Mouse (Mus musculus) lung, embryonic 16.5 days (tissue): ENCODE results near the gene Arap1. TPM values are rescaled to one million over a fixed set of nuclear protein-coding genes. Genes with fewer than 3 reads are reported as not detected.

Source experiments
- ATAC-seq: fragments of 200-750 bp; cut with Nextera tagmentation; 2 replicates; pipeline ENCODE4 v1.8.0; 2017; ENCODE audit warnings: low read depth, mild to moderate bottlenecking, moderate library complexity
- H3K27ac ChIP-seq: fragments of 300-500 bp; sonication (generic); 2 replicates; pipeline ENCODE4 v1.5.1; 2014; ENCODE audit warnings: mild to moderate bottlenecking, control low read depth, low read length
- H3K27me3 ChIP-seq: fragments of 300-500 bp; sonication (generic); 2 replicates; pipeline ENCODE4 v1.6.1; 2014; ENCODE audit warnings: low read depth, low read length, mixed read lengths; ENCODE audit not compliant: control insufficient read depth, insufficient read depth
- H3K36me3 ChIP-seq: fragments of 300-500 bp; sonication (generic); 2 replicates; pipeline ENCODE4 v1.6.1; 2014; ENCODE audit warnings: low read length; ENCODE audit not compliant: control insufficient read depth, insufficient read depth
- H3K4me1 ChIP-seq: fragments of 300-500 bp; sonication (generic); replicated peaks from 2 replicates; pipeline ENCODE4 v1.6.1; 2014; ENCODE audit warnings: low read length, mixed read lengths; ENCODE audit not compliant: control insufficient read depth, insufficient read depth
- H3K4me2 ChIP-seq: fragments of 300-500 bp; sonication (generic); 2 replicates; pipeline ENCODE4 v1.6.1; 2014; ENCODE audit warnings: low read depth, low read length, control low read depth
- H3K4me3 ChIP-seq: fragments of 300-500 bp; sonication (generic); 2 replicates; pipeline ENCODE4 v1.5.1; 2014; ENCODE audit warnings: mild to moderate bottlenecking, low read length, control low read depth
- H3K9ac ChIP-seq: fragments of 300-500 bp; sonication (generic); 2 replicates; pipeline ENCODE4 v1.6.1; 2014; ENCODE audit warnings: low read length, control low read depth
- H3K9me3 ChIP-seq: fragments of 300-500 bp; sonication (generic); 2 replicates; pipeline ENCODE4 v1.6.1; 2016; ENCODE audit warnings: low read length; ENCODE audit not compliant: control insufficient read depth
- WGBS: fragments of 180-500 bp; shearing (Covaris S2); extraction: QIAGEN DNeasy Blood & Tissue Kit; methylation state at CpG from one replicate; pipeline ENCODE4 v1.1.7; 2014; 5-methylcytosine and 5-hydroxymethylcytosine counted together
- polyA plus RNA-seq: library from polyadenylated mRNA; unstranded; fragments of >200 nt; fragmentation: Nextera tagmentation; extraction: Ambion mirVana; gene quantifications from 2 replicates; pipeline ENCODE4 v1.2.1, GENCODE M21; 2015

Arap1 gene
- polyA plus RNA-seq, 1 experiment from 2014 or later: 118 TPM

DNA sequence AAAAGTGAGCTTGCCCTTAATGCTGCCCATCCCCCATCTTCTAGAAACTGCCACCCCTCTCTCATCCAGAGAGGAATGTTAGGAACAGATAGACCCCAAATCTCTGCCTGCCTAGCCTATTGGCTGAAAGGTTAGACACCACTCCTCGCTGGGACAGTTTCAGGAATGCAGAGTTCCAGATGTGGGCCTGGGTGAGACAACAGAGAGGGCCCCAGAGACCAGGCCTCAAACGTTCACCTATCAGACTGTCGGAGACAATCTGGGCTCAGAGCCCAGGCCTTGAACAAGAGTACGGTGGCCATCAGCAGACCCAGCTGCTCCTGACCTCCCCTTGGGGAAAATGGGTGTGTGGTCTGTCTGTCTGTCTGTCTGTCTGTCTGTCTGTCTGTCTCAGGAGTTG, 45.1 kb downstream of the Arap1 start:
- Histone ChIP-seq H3K4me2 (peak overlapping the region; percentile 35), H3K36me3 (peaks cover 21% of the 10 kb centered on the region), H3K4me3 (no peak overlapping the region), H3K9ac (no peak overlapping the region; the same call in 1 of the 2 replicates), H3K27me3 (no peaks in the 10 kb centered on the region), H3K27ac (peak overlapping the region; percentile 99), H3K4me1 (peaks cover 41% of the 10 kb centered on the region), H3K9me3 (no peaks in the 10 kb centered on the region)
- ATAC-seq: peak; percentile 3; the same call in 1 of the 2 replicates
- WGBS: 40% methylated on average over 4 of the region's 4 CpGs

DNA sequence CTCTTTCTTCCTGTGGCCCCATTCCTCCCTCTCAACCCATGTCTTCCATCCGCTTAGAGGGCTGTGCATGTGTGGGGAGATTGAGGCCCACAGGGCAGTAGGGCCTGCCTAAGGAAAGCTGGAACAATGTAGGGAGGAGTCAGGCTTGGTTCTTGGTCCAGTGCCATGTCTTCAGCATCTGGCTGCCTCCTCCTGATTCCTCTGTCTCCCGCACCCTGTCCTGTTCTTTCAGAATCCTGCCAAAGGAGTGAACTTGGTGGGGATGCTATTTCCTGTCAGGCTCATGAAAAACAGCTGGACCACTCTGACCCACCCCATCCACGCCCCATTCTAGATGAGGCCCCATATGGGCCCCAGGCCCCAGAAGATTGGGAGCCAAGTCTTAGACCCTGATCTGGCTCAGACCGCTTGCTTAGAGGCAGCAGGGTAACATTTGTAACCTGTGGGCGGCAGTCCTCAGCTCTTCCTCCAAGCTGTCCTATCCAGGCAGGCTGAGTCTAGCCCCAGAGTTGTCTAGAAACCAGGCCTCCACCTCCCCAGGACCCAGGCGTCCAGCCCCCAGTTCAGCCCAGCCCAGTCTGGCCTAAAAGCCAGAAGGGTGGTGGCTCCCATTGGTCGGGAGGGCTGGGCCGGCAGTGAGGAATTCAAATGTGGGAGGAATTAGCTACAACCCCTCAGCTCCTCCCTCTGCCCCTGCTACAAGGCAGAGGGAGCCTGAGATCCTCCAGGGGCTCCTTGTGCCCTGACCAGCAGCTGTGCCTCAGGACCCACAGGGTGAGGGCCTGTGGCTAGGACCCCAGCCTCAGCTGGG, 46.0 kb downstream of the Arap1 start:
- 25% methylated on average over 8 of the region's 8 CpGs for WGBS
- peaks cover 41% of the 10 kb centered on the region for H3K4me1 ChIP-seq

DNA sequence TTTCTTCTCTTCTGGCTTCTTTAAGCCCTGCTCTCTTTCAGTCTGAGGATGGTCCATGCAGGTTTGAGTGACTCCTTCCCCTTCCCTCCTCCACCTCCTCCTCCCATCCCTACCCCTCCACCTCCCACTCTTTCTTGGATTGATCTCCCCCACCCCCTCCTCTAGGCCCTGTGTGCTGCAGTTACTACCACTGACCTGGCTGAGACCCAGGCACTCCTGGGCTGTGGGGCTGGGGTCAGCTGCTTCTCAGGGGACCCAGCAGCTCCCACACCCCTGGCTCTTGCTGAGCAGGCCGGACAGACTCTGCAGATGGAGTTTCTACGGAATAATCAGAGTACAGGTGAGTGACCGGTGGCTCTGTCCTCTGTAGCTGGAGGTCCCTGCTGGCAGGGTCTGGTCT, 46.7 kb downstream of the Arap1 start:
- no peaks in the 10 kb centered on the region for H3K9me3 ChIP-seq
- H3K36me3 ChIP-seq: peaks cover 23% of the 10 kb centered on the region
- peak overlapping the region; percentile 99 for H3K27ac ChIP-seq
- ATAC-seq: no peak
- peak overlapping the region; percentile 67 for H3K4me2 ChIP-seq
- 55% methylated on average over 3 of the region's 3 CpGs for WGBS
- H3K4me1 ChIP-seq: peaks cover 41% of the 10 kb centered on the region
- H3K9ac ChIP-seq: peak overlapping the region; percentile 68
- H3K4me3 ChIP-seq: peak overlapping the region; percentile 46
- no peaks in the 10 kb centered on the region for H3K27me3 ChIP-seq

More for the DNA sequence above, 46.0 kb downstream of the Arap1 start:
- no peaks in the 10 kb centered on the region for H3K27me3 ChIP-seq
- peaks cover 25% of the 10 kb centered on the region for H3K36me3 ChIP-seq
- H3K9me3 ChIP-seq: no peaks in the 10 kb centered on the region
- peak overlapping the region; percentile 46 for H3K4me3 ChIP-seq
- peak overlapping the region; percentile 68 for H3K9ac ChIP-seq
- H3K4me2 ChIP-seq: peak overlapping the region; percentile 67
- peak overlapping the region; percentile 99 for H3K27ac ChIP-seq
- ATAC-seq: peak; percentile 88

DNA sequence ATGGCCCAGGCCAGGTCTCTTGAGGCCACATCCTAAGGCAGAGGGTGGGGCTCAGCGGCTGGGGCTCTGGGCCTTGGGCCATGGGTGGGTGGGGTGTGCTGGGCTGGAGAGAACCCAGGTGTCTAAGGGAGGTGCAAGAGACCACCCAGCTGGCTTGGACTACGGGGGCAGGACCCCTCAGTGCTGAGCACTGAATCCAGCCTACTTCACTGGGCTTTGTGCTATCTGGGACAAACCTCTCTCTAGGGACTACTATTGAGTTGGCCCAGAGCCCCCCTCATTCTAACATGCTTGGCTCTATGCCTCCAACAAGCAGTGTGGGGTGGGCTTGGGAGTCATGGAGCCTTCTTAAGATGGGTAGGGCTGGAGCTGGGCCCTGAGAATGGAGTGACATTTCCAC, 47.6 kb downstream of the Arap1 start:
- Histone ChIP-seq H3K9ac (peak overlapping the region; percentile 68), H3K27me3 (no peaks in the 10 kb centered on the region), H3K9me3 (no peaks in the 10 kb centered on the region), H3K27ac (peak overlapping the region; percentile 99), H3K4me3 (peak overlapping the region; percentile 46), H3K36me3 (peaks cover 20% of the 10 kb centered on the region), H3K4me2 (peak overlapping the region; percentile 67), H3K4me1 (peaks cover 39% of the 10 kb centered on the region)
- 47% methylated on average over 2 of the region's 2 CpGs for WGBS
- no peak for ATAC-seq

DNA sequence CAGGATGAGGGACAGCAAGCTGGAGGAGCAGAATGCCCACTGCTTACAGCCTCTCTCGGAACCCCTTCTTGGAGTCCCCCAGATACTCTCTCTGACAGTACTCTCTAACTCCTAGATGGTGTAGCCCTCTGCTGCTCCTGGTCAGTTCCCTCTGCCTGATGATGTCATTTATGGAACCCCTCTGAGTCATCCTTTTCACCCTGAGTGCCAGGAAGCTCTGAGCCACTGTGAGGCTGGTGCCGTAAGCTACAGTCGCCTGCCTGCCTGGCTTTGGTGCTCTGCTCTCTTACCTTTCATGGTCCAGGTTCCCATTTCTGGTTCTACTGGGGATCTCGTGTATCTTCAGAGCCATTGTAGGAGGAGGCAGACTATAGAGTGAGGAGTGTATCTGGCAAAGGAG, 49.3 kb downstream of the Arap1 start:
- Histone ChIP-seq H3K4me3 (no peak overlapping the region), H3K9me3 (no peaks in the 10 kb centered on the region), H3K27me3 (no peaks in the 10 kb centered on the region), H3K9ac (no peak overlapping the region), H3K4me1 (peaks cover 24% of the 10 kb centered on the region), H3K36me3 (peaks cover 35% of the 10 kb centered on the region), H3K4me2 (no peak overlapping the region), H3K27ac (no peak overlapping the region)
- 88% methylated on average over 4 of the region's 4 CpGs for WGBS
- no peak for ATAC-seq

DNA sequence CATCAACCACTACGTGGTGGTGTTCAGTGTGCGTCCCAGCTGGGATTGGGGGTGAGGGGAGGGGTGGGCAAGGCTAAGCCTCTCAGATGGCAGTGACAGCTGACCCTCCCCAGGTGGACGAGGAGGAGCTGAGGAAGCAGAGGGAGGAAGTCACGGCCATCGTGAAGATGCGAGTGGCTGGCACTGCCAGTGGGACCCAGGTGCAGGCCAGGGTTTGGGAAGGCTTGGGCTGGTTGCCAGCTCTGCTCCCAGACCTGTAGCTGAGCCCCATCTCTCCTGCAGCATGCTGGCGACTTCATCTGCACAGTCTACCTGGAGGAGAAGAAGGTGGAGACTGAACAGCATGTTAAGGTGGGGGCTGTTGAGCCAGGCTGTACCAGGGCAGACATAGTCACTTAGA, 53.6 kb downstream of the Arap1 start:
- H3K27me3 ChIP-seq: no peaks in the 10 kb centered on the region
- H3K9ac ChIP-seq: no peak overlapping the region
- no peak overlapping the region for H3K27ac ChIP-seq
- H3K4me2 ChIP-seq: no peak overlapping the region
- no peaks in the 10 kb centered on the region for H3K4me1 ChIP-seq
- H3K4me3 ChIP-seq: no peak overlapping the region
- H3K36me3 ChIP-seq: peaks cover 54% of the 10 kb centered on the region
- WGBS: 77% methylated on average over 7 of the region's 7 CpGs
- H3K9me3 ChIP-seq: no peaks in the 10 kb centered on the region
- ATAC-seq: no peak

DNA sequence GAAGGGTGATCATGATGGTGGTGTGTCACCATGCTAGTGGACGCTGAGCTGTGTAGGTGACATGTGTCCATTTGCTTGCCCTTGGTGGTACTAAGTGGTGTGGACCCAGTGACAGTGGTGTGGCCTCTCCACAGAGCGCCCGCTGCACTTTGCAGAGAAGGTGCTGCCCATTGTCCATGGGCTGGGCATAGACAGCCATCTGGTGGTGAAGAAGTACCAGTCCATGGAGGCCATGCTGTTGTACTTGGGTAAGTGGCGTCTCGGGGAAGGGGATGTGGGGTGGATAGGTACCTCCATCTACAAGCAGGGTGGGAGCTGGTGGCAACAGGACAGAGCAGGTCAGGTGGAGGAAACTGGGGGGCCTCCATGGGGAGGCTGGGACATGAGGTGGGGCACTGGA, 56.0 kb downstream of the Arap1 start:
- WGBS: 90% methylated on average over 5 of the region's 5 CpGs
- Histone ChIP-seq H3K27ac (no peak overlapping the region), H3K9ac (no peak overlapping the region), H3K4me1 (no peaks in the 10 kb centered on the region), H3K4me2 (no peak overlapping the region), H3K9me3 (no peaks in the 10 kb centered on the region), H3K36me3 (peaks cover 59% of the 10 kb centered on the region), H3K27me3 (no peaks in the 10 kb centered on the region), H3K4me3 (no peak overlapping the region)
- no peak for ATAC-seq

DNA sequence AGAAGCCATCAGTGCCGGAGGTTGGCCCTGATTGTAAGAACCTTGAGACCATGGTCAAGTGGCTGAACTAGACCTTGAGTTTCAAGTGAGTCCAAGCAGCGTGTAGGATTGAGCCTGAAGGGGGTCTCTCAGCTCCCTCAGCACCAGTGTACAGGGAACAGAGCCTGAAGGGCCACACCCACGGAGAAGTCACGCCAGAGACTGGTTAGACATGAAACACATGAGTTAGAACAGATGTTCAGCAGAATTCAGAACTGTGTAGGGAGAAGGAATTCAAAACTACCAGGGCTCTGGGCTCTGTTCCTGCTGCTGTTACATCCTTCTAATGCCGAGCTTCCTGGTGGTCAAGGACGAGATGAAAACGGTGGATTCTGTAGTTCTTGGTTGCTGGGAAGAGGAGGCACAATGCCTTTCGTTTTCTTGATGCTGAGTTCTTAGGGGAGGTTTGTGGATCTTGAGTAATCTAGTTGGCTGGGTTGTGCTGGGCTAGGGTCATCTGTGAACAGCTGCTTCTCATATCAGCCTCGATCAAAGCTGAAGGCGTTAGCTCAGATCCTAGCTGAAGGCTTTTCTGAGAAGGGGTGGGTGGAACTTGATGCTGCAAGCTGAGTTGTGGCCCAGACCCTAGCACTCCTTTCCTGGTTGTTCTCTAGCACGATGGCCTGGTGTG, 62.5 kb downstream of the Arap1 start, which contains the start of gene Gm45837:
Gm45837 (plus strand) TSS at position 620 of the 670 bp plus-strand sequence.
- no peak within 1 kb of the TSS for H3K4me3 ChIP-seq
- H3K27ac ChIP-seq: peak within 1 kb of the TSS; percentile 13; the same call in 1 of the 2 replicates

DNA sequence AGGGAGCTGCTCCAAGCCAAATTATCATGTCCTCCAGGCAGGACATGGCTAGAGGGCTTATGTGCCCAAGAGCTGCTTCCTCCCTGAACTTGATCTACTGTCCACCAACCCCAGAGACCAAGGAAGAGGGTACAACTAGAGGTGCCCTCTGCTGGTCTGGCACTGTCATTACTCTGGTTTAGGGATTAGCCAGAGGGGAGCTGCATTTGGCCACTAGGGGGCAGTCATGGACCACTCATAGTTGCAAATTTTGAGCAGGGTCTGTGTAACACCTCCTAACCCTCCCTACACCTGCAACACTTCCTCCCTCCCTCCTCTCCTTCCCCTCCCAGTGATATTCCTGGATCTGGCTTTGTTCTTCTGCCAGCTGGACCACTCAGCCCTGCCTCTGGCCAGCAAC, 64.9 kb downstream of the Arap1 start:
- H3K27me3 ChIP-seq: no peaks in the 10 kb centered on the region
- no peak overlapping the region for H3K9ac ChIP-seq
- peak; percentile 29 for ATAC-seq

More for the DNA sequence above, 62.5 kb downstream of the Arap1 start, which contains the start of gene Gm45837:
- Histone ChIP-seq H3K36me3 (peaks cover 39% of the 10 kb centered on the region), H3K9ac (no peak within 1 kb of the TSS), H3K27me3 (no peaks in the 10 kb centered on the region), H3K9me3 (no peaks in the 10 kb centered on the region), H3K4me1 (peaks cover 19% of the 10 kb centered on the region), H3K4me2 (no peak within 1 kb of the TSS)
- 66% methylated on average over 11 of the region's 11 CpGs for WGBS
- no peak for ATAC-seq

More for the DNA sequence above, 64.9 kb downstream of the Arap1 start:
- Histone ChIP-seq H3K36me3 (peaks cover 27% of the 10 kb centered on the region), H3K4me3 (no peak overlapping the region), H3K9me3 (no peaks in the 10 kb centered on the region), H3K4me2 (no peak overlapping the region), H3K4me1 (peaks cover 19% of the 10 kb centered on the region), H3K27ac (no peak overlapping the region)
